Mouse (Mus musculus): Measurements from ENCODE around the gene Cnih2. TPM values are rescaled to one million over a fixed set of nuclear protein-coding genes. Genes with fewer than 3 reads are reported as not detected.

Cnih2 gene
- polyA plus RNA-seq, 1 experiment: 399 TPM

- Histone ChIP-seq H3K4me1 (ENCODE audit: control insufficient read depth, insufficient read depth, low read length) (peaks cover 7% of the 10 kb centered on the region), H3K4me3 (ENCODE audit: insufficient read depth, low read length) (no peak overlapping the region), H3K27ac (ENCODE audit: insufficient read depth, low read length) (no peak overlapping the region)
- no peak for TF ChIP-seq CTCF (IDR thresholded peaks at IDR 0.05; ENCODE audit: extremely low read depth, insufficient read depth, low read length)
- TF ChIP-seq POLR2A (IDR thresholded peaks at IDR 0.05; ENCODE audit: extremely low read depth, insufficient read depth, low read length): no peak
Observed at GRCm38 (mm10) chr19:5062041-5062440, 36.3 kb downstream of the Cnih2 start.

- Histone ChIP-seq H3K27ac (ENCODE audit: insufficient read depth, low read length) (no peak overlapping the region), H3K4me1 (ENCODE audit: control insufficient read depth, insufficient read depth, low read length) (peaks cover 7% of the 10 kb centered on the region)
Observed at GRCm38 (mm10) chr19:5060365-5061330, 37.7 kb downstream of the Cnih2 start.

GRCm38 (mm10) chr19:5058801-5059771 is 39.2 kb downstream of the Cnih2 start:
- H3K4me3 ChIP-seq (ENCODE audit: insufficient read depth, low read length): no peak overlapping the region
- H3K27ac ChIP-seq (ENCODE audit: insufficient read depth, low read length): no peak overlapping the region
- TF ChIP-seq POLR2A (IDR thresholded peaks at IDR 0.05; ENCODE audit: extremely low read depth, insufficient read depth, low read length) (no peak), CTCF (IDR thresholded peaks at IDR 0.05; ENCODE audit: extremely low read depth, insufficient read depth, low read length) (no peak)
- H3K4me1 ChIP-seq (ENCODE audit: control insufficient read depth, insufficient read depth, low read length): peaks cover 7% of the 10 kb centered on the region

More at GRCm38 (mm10) chr19:5060365-5061330, 37.7 kb downstream of the Cnih2 start:
- TF ChIP-seq CTCF (IDR thresholded peaks at IDR 0.05; ENCODE audit: extremely low read depth, insufficient read depth, low read length) (no peak), POLR2A (IDR thresholded peaks at IDR 0.05; ENCODE audit: extremely low read depth, insufficient read depth, low read length) (no peak)
- H3K4me3 ChIP-seq (ENCODE audit: insufficient read depth, low read length): no peak overlapping the region

- TF ChIP-seq CTCF (IDR thresholded peaks at IDR 0.05; ENCODE audit: extremely low read depth, insufficient read depth, low read length) (no peak), POLR2A (IDR thresholded peaks at IDR 0.05; ENCODE audit: extremely low read depth, insufficient read depth, low read length) (0 out of 2 replicates have a peak, but pooled peaks have one; percentile 22)
- Histone ChIP-seq H3K4me3 (ENCODE audit: insufficient read depth, low read length) (no peak overlapping the region), H3K27ac (ENCODE audit: insufficient read depth, low read length) (no peak overlapping the region), H3K4me1 (ENCODE audit: control insufficient read depth, insufficient read depth, low read length) (peaks cover 7% of the 10 kb centered on the region)
Observed at GRCm38 (mm10) chr19:5057876-5058775, 40.2 kb downstream of the Cnih2 start.

GRCm38 (mm10) chr19:5056251-5056650 is 42.1 kb downstream of the Cnih2 start:
- Histone ChIP-seq H3K4me3 (ENCODE audit: insufficient read depth, low read length) (no peak overlapping the region), H3K27ac (ENCODE audit: insufficient read depth, low read length) (no peak overlapping the region), H3K4me1 (ENCODE audit: control insufficient read depth, insufficient read depth, low read length) (peaks cover 5% of the 10 kb centered on the region)
- TF ChIP-seq POLR2A (IDR thresholded peaks at IDR 0.05; ENCODE audit: extremely low read depth, insufficient read depth, low read length): no peak
- TF ChIP-seq CTCF (IDR thresholded peaks at IDR 0.05; ENCODE audit: extremely low read depth, insufficient read depth, low read length): peak; percentile 56

- H3K4me3 ChIP-seq (ENCODE audit: insufficient read depth, low read length): no peak overlapping the region
- no peak for TF ChIP-seq POLR2A (IDR thresholded peaks at IDR 0.05; ENCODE audit: extremely low read depth, insufficient read depth, low read length)
- peak; percentile 47 for TF ChIP-seq CTCF (IDR thresholded peaks at IDR 0.05; ENCODE audit: extremely low read depth, insufficient read depth, low read length)
- H3K27ac ChIP-seq (ENCODE audit: insufficient read depth, low read length): no peak overlapping the region
Observed at GRCm38 (mm10) chr19:5053909-5054308, 44.4 kb downstream of the Cnih2 start.

GRCm38 (mm10) chr19:5052853-5053252 is 45.5 kb downstream of the Cnih2 start:
- H3K4me3 ChIP-seq (ENCODE audit: insufficient read depth, low read length): peak overlapping the region; percentile 58
- H3K4me1 ChIP-seq (ENCODE audit: control insufficient read depth, insufficient read depth, low read length): peaks cover 5% of the 10 kb centered on the region; the same call in 1 of the 2 replicates
- no peak for TF ChIP-seq POLR2A (IDR thresholded peaks at IDR 0.05; ENCODE audit: extremely low read depth, insufficient read depth, low read length)
- TF ChIP-seq CTCF (IDR thresholded peaks at IDR 0.05; ENCODE audit: extremely low read depth, insufficient read depth, low read length): no peak
- peak overlapping the region; percentile 79 for H3K27ac ChIP-seq (ENCODE audit: insufficient read depth, low read length)

More at GRCm38 (mm10) chr19:5053909-5054308, 44.4 kb downstream of the Cnih2 start:
- H3K4me1 ChIP-seq (ENCODE audit: control insufficient read depth, insufficient read depth, low read length): peaks cover 8% of the 10 kb centered on the region

- TF ChIP-seq POLR2A (IDR thresholded peaks at IDR 0.05; ENCODE audit: extremely low read depth, insufficient read depth, low read length) (peak; percentile 50; the same call in 1 of the 2 replicates), CTCF (IDR thresholded peaks at IDR 0.05; ENCODE audit: extremely low read depth, insufficient read depth, low read length) (no peak)
- Histone ChIP-seq H3K27ac (ENCODE audit: insufficient read depth, low read length) (peak overlapping the region; percentile 79), H3K4me3 (ENCODE audit: insufficient read depth, low read length) (peak overlapping the region; percentile 58), H3K4me1 (ENCODE audit: control insufficient read depth, insufficient read depth, low read length) (peaks cover 8% of the 10 kb centered on the region)
Observed at GRCm38 (mm10) chr19:5052166-5052822, 46.0 kb downstream of the Cnih2 start.
